Mouse (Mus musculus) liver, embryonic 14.5 days (tissue): ENCODE results near the gene Usp9x.
A peak's percentile ranks its signal among the peaks of the same experiment; 100 is the strongest.

Experiments used
- CTCF ChIP-seq: IDR thresholded peaks from 2 replicates; pipeline ENCODE4 v1.5.1; 2016; ENCODE audit warnings: antibody characterized with exemption, low read depth, control low read depth
- EP300 ChIP-seq: IDR thresholded peaks from 2 replicates; pipeline ENCODE4 v1.6.1; 2016; ENCODE audit warnings: antibody characterized with exemption, low read depth

DNA sequence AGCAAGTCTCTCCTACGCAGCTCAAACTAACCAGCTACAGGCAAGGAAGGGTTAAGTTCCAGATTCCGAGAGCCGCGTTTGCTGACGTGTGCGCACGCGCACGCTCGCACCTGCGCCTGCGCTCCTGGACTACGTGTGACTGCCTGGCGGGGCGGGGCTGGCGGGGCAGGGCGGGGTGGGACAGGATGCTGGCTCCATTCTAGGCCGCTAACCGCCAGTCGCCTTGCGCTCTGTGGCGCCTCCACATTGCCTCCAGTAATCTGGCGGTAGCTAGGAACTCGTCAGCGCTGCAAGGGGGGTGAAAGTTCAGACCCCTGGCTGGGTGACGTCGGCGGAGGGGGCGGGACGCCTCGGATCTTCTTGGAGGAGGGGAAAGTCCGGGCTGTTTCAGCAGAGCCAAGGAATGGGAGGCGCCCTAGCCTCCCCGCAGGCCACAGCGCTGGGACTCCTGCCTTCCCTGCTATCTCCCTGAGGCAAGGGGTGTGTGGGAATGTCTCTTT lies 29.6 kb upstream of the Usp9x start:
- TF ChIP-seq CTCF = peak; percentile 38
- no peak for TF ChIP-seq EP300
